Mouse (Mus musculus) lung, adult 2 months (tissue): ENCODE data around the gene 1810010H24Rik.

Experiments
- CTCF ChIP-seq: fragments of 200-500 bp; IDR thresholded peaks from 2 replicates; pipeline ENCODE4 v1.5.1; 2011; ENCODE audit warnings: mild to moderate bottlenecking, low read length, control low read depth; ENCODE audit not compliant: insufficient read depth
- POLR2A ChIP-seq: fragments of 200-500 bp; IDR thresholded peaks from 2 replicates; pipeline ENCODE4 v1.6.1; 2011; ENCODE audit warnings: low read depth, mild to moderate bottlenecking, control low read depth, low read length, borderline replicate concordance; ENCODE audit errors: extremely low read depth

DNA sequence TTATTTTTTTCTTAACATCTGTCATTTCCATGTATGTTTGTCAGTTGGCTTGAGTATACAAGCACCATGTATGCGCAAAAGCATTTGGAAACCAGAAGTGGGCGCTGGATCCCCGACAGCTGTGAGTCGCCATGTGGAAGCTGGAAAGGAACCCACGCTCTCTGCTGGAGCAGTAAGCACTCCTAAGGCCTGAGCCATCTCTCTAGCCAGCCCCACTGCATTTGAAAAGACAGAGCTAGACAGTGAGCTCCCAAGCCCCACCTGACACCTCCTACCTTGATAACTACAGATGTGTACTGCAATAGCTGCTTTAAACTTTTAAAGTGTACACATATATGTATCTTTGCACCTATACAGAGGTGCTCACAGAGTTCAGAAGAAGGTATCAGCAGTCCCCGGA is 31.9 kb downstream of the 1810010H24Rik start:
- no peak for TF ChIP-seq CTCF
- no peak for TF ChIP-seq POLR2A
